In the genomic region with DNA sequence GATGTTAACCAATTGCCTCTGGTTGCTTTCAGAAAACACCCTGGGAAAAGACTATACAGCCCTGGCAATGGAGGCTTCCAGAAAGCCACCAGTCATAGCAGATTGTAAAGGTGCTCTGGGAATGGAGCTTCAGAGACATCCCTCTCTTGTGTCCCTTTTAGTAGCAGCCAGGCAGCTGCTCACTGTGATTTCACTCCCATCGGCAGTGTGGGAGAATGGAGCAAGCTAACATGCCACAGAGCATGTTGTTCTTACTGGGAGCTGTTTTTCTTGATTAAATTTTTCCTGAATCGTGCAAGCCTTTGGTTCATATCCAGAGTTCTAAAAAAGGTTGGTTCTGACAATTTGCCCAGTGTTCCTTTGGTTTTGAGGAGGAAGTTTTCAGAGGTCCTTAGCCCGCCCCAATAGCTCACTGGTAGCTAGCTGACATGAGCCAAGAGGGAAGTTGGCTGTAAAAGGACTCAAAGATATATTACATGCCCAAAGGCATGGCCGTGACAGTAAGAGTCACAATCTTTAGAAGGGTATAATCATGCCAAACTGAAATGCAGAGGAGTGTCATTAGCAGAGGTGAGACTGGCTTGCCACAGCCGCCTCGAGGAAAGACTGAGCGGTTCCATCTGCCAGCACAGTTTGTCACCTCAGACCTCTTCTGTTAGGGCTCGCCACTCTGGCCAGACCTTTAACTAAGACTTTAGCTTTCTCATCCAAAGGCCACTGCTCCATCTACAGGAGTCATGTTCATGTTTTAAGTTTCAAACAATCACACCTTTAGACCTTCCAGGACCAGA, we compare ENCODE assay signal across 12 mouse cellular contexts.
DNase-seq lines count a peak whose midpoint lies in the region; ATAC-seq and TF ChIP-seq lines count a peak whose summit lies in the region.
"Had no signal": no experiment of that assay in that cellular context is flagged by ENCODE, and none has a peak within 500 bp of the region (broad histone marks: within the 10 kb centered on the region; RNA-seq: fewer than 3 reads in every experiment).

No protein-coding gene starts in this region.

- H3K27me3 ChIP-seq in intestine, embryonic 14.5 days (replicated peaks; ENCODE audit: control insufficient read depth, insufficient read depth, low read length) = no peaks in the 10 kb centered on the region
- no peaks in the 10 kb centered on the region for H3K27me3 ChIP-seq in intestine, embryonic 15.5 days (replicated peaks)
- H3K27me3 ChIP-seq in heart, embryonic 13.5 days (replicated peaks) = peaks cover 11% of the 10 kb centered on the region; the same call in 1 of the 2 replicates
- no peaks in the 10 kb centered on the region for H3K27me3 ChIP-seq in lung, embryonic 15.5 days
- H3K27me3 ChIP-seq: forebrain, embryonic 15.5 days had no signal

- no peak overlapping the region for H3K4me3 ChIP-seq in intestine, embryonic 14.5 days (ENCODE audit: low read depth, low read length)
- H3K4me3 ChIP-seq in intestine, embryonic 15.5 days (replicated peaks) = no peak overlapping the region
- no peak overlapping the region for H3K4me3 ChIP-seq in embryonic fibroblast, embryonic 13.5 days (ENCODE audit: insufficient read depth, low read length)
- H3K4me3 ChIP-seq in heart, embryonic 13.5 days = no peak overlapping the region
- H3K4me3 ChIP-seq in lung, embryonic 15.5 days = no peak overlapping the region
- H3K4me3 ChIP-seq: forebrain, embryonic 15.5 days had no signal

- peak; percentile 38 for DNase-seq in intestine, embryonic 14.5 days (ENCODE audit: low spot score)
- no peak for DNase-seq in cerebellum, adult 8-10 months
- DNase-seq: adrenal gland, postnatal 10 days; liver; right cerebral cortex, postnatal 25 days had no signal

- no peak for TF ChIP-seq POLR2A in embryonic fibroblast, embryonic 13.5 days (IDR thresholded peaks at IDR 0.05; ENCODE audit: low read depth, low read length)

- H3K27ac ChIP-seq in intestine, embryonic 14.5 days (ENCODE audit: low read depth) = no peak overlapping the region
- no peak overlapping the region for H3K27ac ChIP-seq in intestine, embryonic 15.5 days
- H3K27ac ChIP-seq in embryonic fibroblast, embryonic 13.5 days (ENCODE audit: insufficient read depth, low read length) = peak overlapping the region; percentile 23; the same call in 1 of the 2 replicates
- peak overlapping the region; percentile 69 for H3K27ac ChIP-seq in heart, embryonic 13.5 days (replicated peaks)
- peak overlapping the region; percentile 44; the same call in 1 of the 2 replicates for H3K27ac ChIP-seq in lung, embryonic 15.5 days
- H3K27ac ChIP-seq: forebrain, embryonic 15.5 days had no signal

- H3K4me1 ChIP-seq in intestine, embryonic 14.5 days (replicated peaks; ENCODE audit: control insufficient read depth, insufficient read depth, low read length) = peaks cover 9% of the 10 kb centered on the region; the same call in 1 of the 2 replicates
- H3K4me1 ChIP-seq in intestine, embryonic 15.5 days (replicated peaks) = no peaks in the 10 kb centered on the region
- H3K4me1 ChIP-seq in embryonic fibroblast, embryonic 13.5 days (ENCODE audit: control insufficient read depth, insufficient read depth, low read length) = 0 out of 2 replicates have a peak, but pooled peaks cover 3% of the 10 kb centered on the region
- peaks cover 30% of the 10 kb centered on the region for H3K4me1 ChIP-seq in heart, embryonic 13.5 days
- H3K4me1 ChIP-seq in lung, embryonic 15.5 days = peaks cover 6% of the 10 kb centered on the region; the same call in 1 of the 2 replicates
- H3K4me1 ChIP-seq: forebrain, embryonic 15.5 days had no signal

- TF ChIP-seq CTCF in embryonic fibroblast, embryonic 13.5 days (IDR thresholded peaks at IDR 0.05; ENCODE audit: borderline replicate concordance, insufficient read depth, low read length) = no peak

- H3K9me3 ChIP-seq in intestine, embryonic 14.5 days (ENCODE audit: control insufficient read depth, low read length) = no peaks in the 10 kb centered on the region
- no peaks in the 10 kb centered on the region for H3K9me3 ChIP-seq in intestine, embryonic 15.5 days
- H3K9me3 ChIP-seq in heart, embryonic 13.5 days = no peaks in the 10 kb centered on the region
- no peaks in the 10 kb centered on the region for H3K9me3 ChIP-seq in lung, embryonic 15.5 days
- H3K9me3 ChIP-seq: forebrain, embryonic 15.5 days had no signal

- H3K36me3 ChIP-seq in intestine, embryonic 14.5 days (ENCODE audit: control insufficient read depth, insufficient read depth, low read length) = no peaks in the 10 kb centered on the region
- no peaks in the 10 kb centered on the region for H3K36me3 ChIP-seq in intestine, embryonic 15.5 days
- H3K36me3 ChIP-seq in heart, embryonic 13.5 days = no peaks in the 10 kb centered on the region
- H3K36me3 ChIP-seq in lung, embryonic 15.5 days = no peaks in the 10 kb centered on the region
- H3K36me3 ChIP-seq: forebrain, embryonic 15.5 days had no signal

- no peak overlapping the region for H3K4me2 ChIP-seq in intestine, embryonic 14.5 days (ENCODE audit: low read length)
- no peak overlapping the region for H3K4me2 ChIP-seq in intestine, embryonic 15.5 days (replicated peaks)
- H3K4me2 ChIP-seq in heart, embryonic 13.5 days = no peak overlapping the region
- H3K4me2 ChIP-seq in lung, embryonic 15.5 days = no peak overlapping the region
- H3K4me2 ChIP-seq: forebrain, embryonic 15.5 days had no signal

- WGBS in intestine, embryonic 14.5 days = 72% methylated on average over 8 of the region's 8 CpGs
- WGBS in intestine, embryonic 15.5 days = 72% methylated on average over 8 of the region's 8 CpGs
- WGBS in heart, embryonic 13.5 days = 57% methylated on average over 8 of the region's 8 CpGs
- 48% methylated on average over 8 of the region's 8 CpGs for WGBS in lung, embryonic 15.5 days

- no peak overlapping the region for H3K9ac ChIP-seq in intestine, embryonic 14.5 days (ENCODE audit: low read length)
- no peak overlapping the region for H3K9ac ChIP-seq in intestine, embryonic 15.5 days
- no peak overlapping the region for H3K9ac ChIP-seq in heart, embryonic 13.5 days
- H3K9ac ChIP-seq in lung, embryonic 15.5 days = no peak overlapping the region
- H3K9ac ChIP-seq: forebrain, embryonic 15.5 days had no signal

- no peak for ATAC-seq in intestine, embryonic 14.5 days (replicated peaks; ENCODE audit: low FRiP score, low TSS enrichment, low read depth)
- ATAC-seq in intestine, embryonic 15.5 days = no peak
- ATAC-seq in heart, embryonic 13.5 days (ENCODE audit: extremely low read depth, insufficient number of reproducible peaks, low FRiP score, low TSS enrichment) = no peak
- ATAC-seq in lung, embryonic 15.5 days (ENCODE audit: borderline replicate concordance, extremely low read depth, low FRiP score, low TSS enrichment) = peak; percentile 68; the same call in 1 of the 2 replicates
- no peak for ATAC-seq in monocyte, adult 5-6 weeks (replicated peaks; ENCODE audit: insufficient number of reproducible peaks, low FRiP score, low TSS enrichment, poor library complexity, severe bottlenecking)
- ATAC-seq: forebrain, embryonic 15.5 days; intestine, embryonic 16.5 days had no signal

Comparison
In these comparisons a context has a peak if more than half of its experiments do, and no peak if none do; other contexts are left out.
1. H3K27ac ChIP-seq: peak in embryonic fibroblast, embryonic 13.5 days (single experiment), heart, embryonic 13.5 days (single experiment) and lung, embryonic 15.5 days (single experiment); none in intestine, embryonic 14.5 days (single experiment) and intestine, embryonic 15.5 days (single experiment).